Mouse (Mus musculus): ENCODE results near the gene Kansl1. TPM values are rescaled to one million over a fixed set of nuclear protein-coding genes. Genes with fewer than 3 reads are reported as not detected.

Gene Kansl1
- polyA plus RNA-seq, 1 experiment from 2014 or later, result 16.6 TPM

GRCm38 (mm10) chr11:104302628-104303027 is 166.0 kb downstream of the Kansl1 start:
- ATAC-seq (replicated peaks; ENCODE audit: insufficient number of reproducible peaks, low FRiP score, low TSS enrichment), result no peak
- no peaks in the 10 kb centered on the region for H3K9me3 ChIP-seq (replicated peaks; ENCODE audit: control insufficient read depth, low read length)
- no peak overlapping the region for H3K27ac ChIP-seq (ENCODE audit: low read depth, low read length)
- H3K9ac ChIP-seq (ENCODE audit: low read depth, low read length), result no peak overlapping the region
- no peak overlapping the region for H3K4me3 ChIP-seq (ENCODE audit: low read depth, low read length)
- H3K4me2 ChIP-seq, result 0 out of 2 replicates have a peak overlapping the region, but pooled peaks have one; percentile 11
- H3K36me3 ChIP-seq (ENCODE audit: control insufficient read depth, insufficient read depth, low read length), result no peaks in the 10 kb centered on the region
- H3K27me3 ChIP-seq (ENCODE audit: control insufficient read depth, insufficient read depth, low read length), result no peaks in the 10 kb centered on the region
- peaks cover 4% of the 10 kb centered on the region; the same call in 1 of the 2 replicates for H3K4me1 ChIP-seq (ENCODE audit: control insufficient read depth, insufficient read depth, low read length)
- 50% methylated on average over 12 of the region's 12 CpGs for WGBS (ENCODE audit: insufficient replicate concordance)

GRCm38 (mm10) chr11:104297671-104298070 is 171.0 kb downstream of the Kansl1 start:
- Histone ChIP-seq H3K4me1 (ENCODE audit: control insufficient read depth, insufficient read depth, low read length) (peaks cover 13% of the 10 kb centered on the region; the same call in 1 of the 2 replicates), H3K9me3 (replicated peaks; ENCODE audit: control insufficient read depth, low read length) (no peaks in the 10 kb centered on the region), H3K27ac (ENCODE audit: low read depth, low read length) (no peak overlapping the region), H3K36me3 (ENCODE audit: control insufficient read depth, insufficient read depth, low read length) (no peaks in the 10 kb centered on the region), H3K27me3 (ENCODE audit: control insufficient read depth, insufficient read depth, low read length) (no peaks in the 10 kb centered on the region), H3K4me3 (ENCODE audit: low read depth, low read length) (no peak overlapping the region), H3K4me2 (no peak overlapping the region), H3K9ac (ENCODE audit: low read depth, low read length) (no peak overlapping the region)
- 86% methylated on average over 3 of the region's 3 CpGs for WGBS (ENCODE audit: insufficient replicate concordance)
- no peak for ATAC-seq (replicated peaks; ENCODE audit: insufficient number of reproducible peaks, low FRiP score, low TSS enrichment)

- ATAC-seq (replicated peaks; ENCODE audit: insufficient number of reproducible peaks, low FRiP score, low TSS enrichment), result no peak
- H3K27me3 ChIP-seq (ENCODE audit: control insufficient read depth, insufficient read depth, low read length), result no peaks in the 10 kb centered on the region
- H3K4me1 ChIP-seq (ENCODE audit: control insufficient read depth, insufficient read depth, low read length), result peaks cover 9% of the 10 kb centered on the region; the same call in 1 of the 2 replicates
- no peaks in the 10 kb centered on the region for H3K36me3 ChIP-seq (ENCODE audit: control insufficient read depth, insufficient read depth, low read length)
- H3K27ac ChIP-seq (ENCODE audit: low read depth, low read length), result peak overlapping the region; percentile 62
- WGBS (ENCODE audit: insufficient replicate concordance), result 26% methylated on average over 6 of the region's 6 CpGs
- no peaks in the 10 kb centered on the region for H3K9me3 ChIP-seq (replicated peaks; ENCODE audit: control insufficient read depth, low read length)
- peak overlapping the region; percentile 16; the same call in 1 of the 2 replicates for H3K4me2 ChIP-seq
- H3K9ac ChIP-seq (ENCODE audit: low read depth, low read length), result no peak overlapping the region
- no peak overlapping the region for H3K4me3 ChIP-seq (ENCODE audit: low read depth, low read length)
Measured at GRCm38 (mm10) chr11:104295656-104296055, 173.0 kb downstream of the Kansl1 start.

GRCm38 (mm10) chr11:104295145-104295544 is 173.5 kb downstream of the Kansl1 start:
- Histone ChIP-seq H3K9ac (ENCODE audit: low read depth, low read length) (no peak overlapping the region), H3K4me2 (no peak overlapping the region), H3K27ac (ENCODE audit: low read depth, low read length) (peak overlapping the region; percentile 62; the same call in 1 of the 2 replicates), H3K27me3 (ENCODE audit: control insufficient read depth, insufficient read depth, low read length) (no peaks in the 10 kb centered on the region), H3K9me3 (replicated peaks; ENCODE audit: control insufficient read depth, low read length) (no peaks in the 10 kb centered on the region), H3K4me3 (ENCODE audit: low read depth, low read length) (no peak overlapping the region), H3K36me3 (ENCODE audit: control insufficient read depth, insufficient read depth, low read length) (no peaks in the 10 kb centered on the region), H3K4me1 (ENCODE audit: control insufficient read depth, insufficient read depth, low read length) (peaks cover 9% of the 10 kb centered on the region; the same call in 1 of the 2 replicates)
- 46% methylated on average over 5 of the region's 5 CpGs for WGBS (ENCODE audit: insufficient replicate concordance)
- no peak for ATAC-seq (replicated peaks; ENCODE audit: insufficient number of reproducible peaks, low FRiP score, low TSS enrichment)

- H3K4me1 ChIP-seq (ENCODE audit: control insufficient read depth, insufficient read depth, low read length), result peaks cover 9% of the 10 kb centered on the region
- WGBS (ENCODE audit: insufficient replicate concordance), result 31% methylated on average over 9 of the region's 9 CpGs
- no peak overlapping the region for H3K4me3 ChIP-seq (ENCODE audit: low read depth, low read length)
- H3K36me3 ChIP-seq (ENCODE audit: control insufficient read depth, insufficient read depth, low read length), result no peaks in the 10 kb centered on the region
- H3K4me2 ChIP-seq, result no peak overlapping the region
- no peaks in the 10 kb centered on the region for H3K27me3 ChIP-seq (ENCODE audit: control insufficient read depth, insufficient read depth, low read length)
- H3K9me3 ChIP-seq (replicated peaks; ENCODE audit: control insufficient read depth, low read length), result no peaks in the 10 kb centered on the region
- ATAC-seq (replicated peaks; ENCODE audit: insufficient number of reproducible peaks, low FRiP score, low TSS enrichment), result peak; percentile 89
- peak overlapping the region; percentile 87 for H3K27ac ChIP-seq (ENCODE audit: low read depth, low read length)
- H3K9ac ChIP-seq (ENCODE audit: low read depth, low read length), result no peak overlapping the region
Measured at GRCm38 (mm10) chr11:104293241-104293640, 175.4 kb downstream of the Kansl1 start.

- WGBS (ENCODE audit: insufficient replicate concordance), result 72% methylated on average over 7 of the region's 7 CpGs
Measured at GRCm38 (mm10) chr11:104292443-104293220, 176.0 kb downstream of the Kansl1 start.

GRCm38 (mm10) chr11:104289199-104290031 is 179.2 kb downstream of the Kansl1 start:
- Histone ChIP-seq H3K9ac (ENCODE audit: low read depth, low read length) (0 out of 2 replicates have a peak overlapping the region, but pooled peaks have one; percentile 39), H3K27me3 (ENCODE audit: control insufficient read depth, insufficient read depth, low read length) (no peaks in the 10 kb centered on the region), H3K27ac (ENCODE audit: low read depth, low read length) (no peak overlapping the region), H3K36me3 (ENCODE audit: control insufficient read depth, insufficient read depth, low read length) (no peaks in the 10 kb centered on the region), H3K9me3 (replicated peaks; ENCODE audit: control insufficient read depth, low read length) (no peaks in the 10 kb centered on the region), H3K4me2 (peak overlapping the region; percentile 48), H3K4me1 (ENCODE audit: control insufficient read depth, insufficient read depth, low read length) (no peaks in the 10 kb centered on the region; the same call in 1 of the 2 replicates), H3K4me3 (ENCODE audit: low read depth, low read length) (0 out of 2 replicates have a peak overlapping the region, but pooled peaks have one; percentile 2)
- no peak for ATAC-seq (replicated peaks; ENCODE audit: insufficient number of reproducible peaks, low FRiP score, low TSS enrichment)
- 21% methylated on average over 13 of the region's 13 CpGs for WGBS (ENCODE audit: insufficient replicate concordance)

More at GRCm38 (mm10) chr11:104292443-104293220, 176.0 kb downstream of the Kansl1 start:
- H3K4me1 ChIP-seq (ENCODE audit: control insufficient read depth, insufficient read depth, low read length), result peaks cover 9% of the 10 kb centered on the region
- peak overlapping the region; percentile 19; the same call in 1 of the 2 replicates for H3K4me2 ChIP-seq
- H3K4me3 ChIP-seq (ENCODE audit: low read depth, low read length), result no peak overlapping the region
- H3K36me3 ChIP-seq (ENCODE audit: control insufficient read depth, insufficient read depth, low read length), result no peaks in the 10 kb centered on the region
- H3K27me3 ChIP-seq (ENCODE audit: control insufficient read depth, insufficient read depth, low read length), result no peaks in the 10 kb centered on the region
- 0 out of 2 replicates have a peak overlapping the region, but pooled peaks have one; percentile 39 for H3K9ac ChIP-seq (ENCODE audit: low read depth, low read length)
- no peaks in the 10 kb centered on the region for H3K9me3 ChIP-seq (replicated peaks; ENCODE audit: control insufficient read depth, low read length)
- peak overlapping the region; percentile 87 for H3K27ac ChIP-seq (ENCODE audit: low read depth, low read length)
- no peak for ATAC-seq (replicated peaks; ENCODE audit: insufficient number of reproducible peaks, low FRiP score, low TSS enrichment)

GRCm38 (mm10) chr11:104288835-104289198 is 179.8 kb downstream of the Kansl1 start:
- H3K9me3 ChIP-seq (replicated peaks; ENCODE audit: control insufficient read depth, low read length), result no peaks in the 10 kb centered on the region
- no peaks in the 10 kb centered on the region for H3K36me3 ChIP-seq (ENCODE audit: control insufficient read depth, insufficient read depth, low read length)
- no peak for ATAC-seq (replicated peaks; ENCODE audit: insufficient number of reproducible peaks, low FRiP score, low TSS enrichment)
- H3K4me1 ChIP-seq (ENCODE audit: control insufficient read depth, insufficient read depth, low read length), result no peaks in the 10 kb centered on the region; the same call in 1 of the 2 replicates
- no peak overlapping the region for H3K9ac ChIP-seq (ENCODE audit: low read depth, low read length)
- H3K27me3 ChIP-seq (ENCODE audit: control insufficient read depth, insufficient read depth, low read length), result no peaks in the 10 kb centered on the region
- H3K27ac ChIP-seq (ENCODE audit: low read depth, low read length), result no peak overlapping the region
- 53% methylated on average over 6 of the region's 6 CpGs for WGBS (ENCODE audit: insufficient replicate concordance)
- no peak overlapping the region for H3K4me3 ChIP-seq (ENCODE audit: low read depth, low read length)
- no peak overlapping the region for H3K4me2 ChIP-seq

Measured in heart, embryonic 11.5 days (tissue).